Mouse (Mus musculus) CH12.LX (cell line): ENCODE measurements around the gene Sorcs3. TPM values are rescaled to one million over a fixed set of nuclear protein-coding genes. Genes with fewer than 3 reads are reported as not detected.

Experiments used
- DNase-seq: peaks from one replicate; pipeline ENCODE4 v3.0.0-alpha.2; 2013; ENCODE audit errors: extremely low read depth
- H3K27ac ChIP-seq: 2 replicates; pipeline ENCODE4 v1.5.1; 2012; ENCODE audit warnings: low read depth, mild to moderate bottlenecking, control low read depth, moderate library complexity; ENCODE audit not compliant: insufficient read depth
- H3K27me3 ChIP-seq: replicated peaks from 2 replicates; pipeline ENCODE3; 2012; ENCODE audit warnings: inconsistent platforms
- H3K36me3 ChIP-seq, 2 experiments: replicated peaks in 1 of 2; 2 replicates each; pipeline versions ENCODE3 to v1.6.1; 2012; ENCODE audit warnings: inconsistent platforms in 1 of 2, low read length in 1 of 2, mild to moderate bottlenecking in 1 of 2, mixed read lengths in 1 of 2, moderate library complexity in 1 of 2; ENCODE audit not compliant: control insufficient read depth in 1 of 2, insufficient read depth in 1 of 2
- H3K4me1 ChIP-seq, 2 experiments: 2 replicates each; pipeline ENCODE4 v1.6.1; 2012; ENCODE audit warnings: inconsistent platforms in 1 of 2, moderate library complexity in 1 of 2; ENCODE audit not compliant: insufficient read depth in 2 of 2, control insufficient read depth in 1 of 2
- H3K4me2 ChIP-seq: 2 replicates; pipeline ENCODE4 v1.6.1; 2012; ENCODE audit warnings: low read depth, mild to moderate bottlenecking, control low read depth; ENCODE audit not compliant: poor library complexity, insufficient read depth, severe bottlenecking
- H3K4me3 ChIP-seq, 3 experiments: fragments of 150-350 bp in 1 of 3; sonication (generic) in 1 of 3; replicated peaks in 1 of 3; 2 replicates each; pipeline versions ENCODE3 to v1.5.1; 2011 to 2012; ENCODE audit warnings: low read depth in 2 of 3, low read length in 2 of 3, mild to moderate bottlenecking in 2 of 3, moderate library complexity in 2 of 3, control low read depth in 1 of 3, improper control_type of control experiment in 1 of 3, inconsistent platforms in 1 of 3, mixed read lengths in 1 of 3; ENCODE audit not compliant: poor library complexity in 1 of 3
- H3K79me2 ChIP-seq: replicated peaks from 2 replicates; pipeline ENCODE4 v1.6.1; 2012; ENCODE audit warnings: mild to moderate bottlenecking, moderate library complexity; ENCODE audit not compliant: control insufficient read depth, poor library complexity, insufficient read depth, severe bottlenecking; ENCODE audit errors: extremely low read depth
- H3K9ac ChIP-seq: 2 replicates; pipeline ENCODE4 v1.6.1; 2012; ENCODE audit warnings: low read depth, mild to moderate bottlenecking, control low read depth, moderate library complexity; ENCODE audit not compliant: insufficient read depth
- H3K9me3 ChIP-seq: replicated peaks from 2 replicates; pipeline ENCODE3; 2012; ENCODE audit warnings: low read length, inconsistent platforms, mixed read lengths
- BHLHE40 ChIP-seq: IDR thresholded peaks from 2 replicates; pipeline ENCODE4 v1.6.1; 2011; ENCODE audit warnings: mild to moderate bottlenecking, low read depth, low read length, improper control_type of control experiment
- CHD1 ChIP-seq: IDR thresholded peaks from 2 replicates; pipeline ENCODE4 v1.6.1; 2012; ENCODE audit warnings: low read depth, low read length, improper control_type of control experiment, inconsistent platforms
- CHD2 ChIP-seq: IDR thresholded peaks from 2 replicates; pipeline ENCODE4 v1.6.1; 2011; ENCODE audit warnings: low read length, improper control_type of control experiment
- EP300 ChIP-seq: IDR thresholded peaks from 2 replicates; pipeline ENCODE4 v1.6.1; 2011; ENCODE audit warnings: low read length, improper control_type of control experiment
- ETS1 ChIP-seq: conservative IDR thresholded peaks from 2 replicates; pipeline ENCODE4 v1.6.1; 2012; ENCODE audit warnings: low read depth, mild to moderate bottlenecking, inconsistent platforms, low read length, improper control_type of control experiment, moderate library complexity
- HCFC1 ChIP-seq: IDR thresholded peaks from 2 replicates; pipeline ENCODE4 v1.6.1; 2012; ENCODE audit warnings: low read depth, mild to moderate bottlenecking, inconsistent platforms, low read length, improper control_type of control experiment
- JUN ChIP-seq: IDR thresholded peaks from 2 replicates; pipeline ENCODE4 v1.6.1; 2011; ENCODE audit warnings: low read depth, mild to moderate bottlenecking, low read length, improper control_type of control experiment, moderate library complexity; ENCODE audit not compliant: insufficient read depth
- JUND ChIP-seq: conservative IDR thresholded peaks from 2 replicates; pipeline ENCODE4 v1.6.1; 2011; ENCODE audit warnings: low read depth, low read length, improper control_type of control experiment
- KAT2A ChIP-seq: IDR thresholded peaks from 2 replicates; pipeline ENCODE4 v1.6.1; 2012; ENCODE audit warnings: low read length, improper control_type of control experiment, inconsistent platforms; ENCODE audit not compliant: insufficient replicate concordance
- MAFK ChIP-seq: IDR thresholded peaks from 2 replicates; pipeline ENCODE4 v1.6.1; 2011; ENCODE audit warnings: low read length, improper control_type of control experiment; ENCODE audit not compliant: insufficient replicate concordance
- MAX ChIP-seq: IDR thresholded peaks from 2 replicates; pipeline ENCODE4 v1.6.1; 2011; ENCODE audit warnings: low read length, improper control_type of control experiment
- MEF2A ChIP-seq: IDR thresholded peaks from 2 replicates; pipeline ENCODE4 v1.6.1; 2014; ENCODE audit warnings: low read depth, mild to moderate bottlenecking, inconsistent platforms, low read length, improper control_type of control experiment, borderline replicate concordance
- MYC ChIP-seq: IDR thresholded peaks from 2 replicates; pipeline ENCODE4 v1.6.1; 2011; ENCODE audit warnings: low read depth, mild to moderate bottlenecking, improper control_type of control experiment, low read length
- NRF1 ChIP-seq: IDR thresholded peaks from 2 replicates; pipeline ENCODE4 v1.6.1; 2014; ENCODE audit warnings: low read depth, mild to moderate bottlenecking, inconsistent platforms, low read length, improper control_type of control experiment, moderate library complexity
- PAX5 ChIP-seq: IDR thresholded peaks from 2 replicates; pipeline ENCODE4 v1.6.1; 2012; ENCODE audit warnings: low read length, inconsistent platforms, mixed read lengths
- POLR2A ChIP-seq: IDR thresholded peaks from 2 replicates; pipeline ENCODE4 v1.6.1; 2011; ENCODE audit warnings: low read depth, mild to moderate bottlenecking, improper control_type of control experiment, low read length
- RAD21 ChIP-seq: IDR thresholded peaks from 2 replicates; pipeline ENCODE4 v1.6.1; 2011; ENCODE audit warnings: low read depth, mild to moderate bottlenecking, low read length, improper control_type of control experiment, moderate library complexity
- RCOR1 ChIP-seq: conservative IDR thresholded peaks from 2 replicates; pipeline ENCODE4 v1.6.1; 2012; ENCODE audit warnings: low read depth, mild to moderate bottlenecking, inconsistent platforms, low read length, improper control_type of control experiment
- SIN3A ChIP-seq: IDR thresholded peaks from 2 replicates; pipeline ENCODE4 v1.6.1; 2012; ENCODE audit warnings: low read length, improper control_type of control experiment, inconsistent platforms
- SMC3 ChIP-seq: IDR thresholded peaks from 2 replicates; pipeline ENCODE4 v1.6.1; 2011; ENCODE audit warnings: low read depth, low read length, improper control_type of control experiment
- TCF12 ChIP-seq: IDR thresholded peaks from 2 replicates; pipeline ENCODE4 v1.6.1; 2014; ENCODE audit warnings: low read depth, mild to moderate bottlenecking, inconsistent platforms, low read length, improper control_type of control experiment
- UBTF ChIP-seq: IDR thresholded peaks from 2 replicates; pipeline ENCODE4 v1.6.1; 2012; ENCODE audit warnings: low read depth, mild to moderate bottlenecking, inconsistent platforms, low read length, improper control_type of control experiment, moderate library complexity
- USF1 ChIP-seq: IDR thresholded peaks from 2 replicates; pipeline ENCODE4 v1.6.1; 2014; ENCODE audit warnings: low read depth, mild to moderate bottlenecking, inconsistent platforms, low read length, improper control_type of control experiment
- USF2 ChIP-seq: conservative IDR thresholded peaks from 2 replicates; pipeline ENCODE4 v1.6.1; 2011; ENCODE audit warnings: low read depth, low read length, improper control_type of control experiment
- ZC3H11A ChIP-seq: IDR thresholded peaks from 2 replicates; pipeline ENCODE4 v1.6.1; 2012; ENCODE audit warnings: low read depth, mild to moderate bottlenecking, inconsistent platforms, low read length, improper control_type of control experiment
- ZKSCAN1 ChIP-seq: IDR thresholded peaks from 2 replicates; pipeline ENCODE4 v1.6.1; 2012; ENCODE audit warnings: low read depth, inconsistent platforms, low read length, improper control_type of control experiment, borderline replicate concordance
- ZMIZ1 ChIP-seq: IDR thresholded peaks from 2 replicates; pipeline ENCODE4 v1.6.1; 2012; ENCODE audit warnings: low read depth, mild to moderate bottlenecking, inconsistent platforms, low read length, improper control_type of control experiment
- dilution Hi-C: fragments of 300-500 bp; cut with MboI; formaldehyde crosslinking; loops from 2 replicates; pipeline ENCODE4 v1.14.3; 2020; ENCODE audit warnings: low sequenced_read_pairs; ENCODE audit not compliant: extremely low pct_unique_long_range_greater_than_20kb, extremely low pct_ligation_motif_present
- in situ Hi-C: fragments of 300-500 bp; cut with MboI; formaldehyde crosslinking; loops from 3 replicates; pipeline ENCODE4 v1.14.3; 2019; ENCODE audit warnings: low sequenced_read_pairs, low pct_ligation_motif_present, low pct_unique_long_range_greater_than_20kb, mixed read lengths
- polyA plus RNA-seq: library from polyadenylated mRNA; unstranded; fragments of >175 nt; gene quantifications from 2 replicates; pipeline ENCODE4 v1.2.1, GENCODE M21; 2012; ENCODE audit warnings: low read depth; ENCODE audit not compliant: insufficient read length
- total RNA-seq, 2 experiments: library from RNA; depleted of rRNA; stranded (reverse); fragments of 300-350 nt in 1 of 2; fragments of >200 nt in 1 of 2; gene quantifications; 2 replicates each; pipeline ENCODE4 v1.2.3; 2012 to 2014

Gene Sorcs3
- not detected in 2 replicates for total RNA-seq (2012; rRNA removed)
- total RNA-seq (2014; rRNA removed), result not detected in 2 replicates
- polyA plus RNA-seq, result not detected in 2 replicates

DNA sequence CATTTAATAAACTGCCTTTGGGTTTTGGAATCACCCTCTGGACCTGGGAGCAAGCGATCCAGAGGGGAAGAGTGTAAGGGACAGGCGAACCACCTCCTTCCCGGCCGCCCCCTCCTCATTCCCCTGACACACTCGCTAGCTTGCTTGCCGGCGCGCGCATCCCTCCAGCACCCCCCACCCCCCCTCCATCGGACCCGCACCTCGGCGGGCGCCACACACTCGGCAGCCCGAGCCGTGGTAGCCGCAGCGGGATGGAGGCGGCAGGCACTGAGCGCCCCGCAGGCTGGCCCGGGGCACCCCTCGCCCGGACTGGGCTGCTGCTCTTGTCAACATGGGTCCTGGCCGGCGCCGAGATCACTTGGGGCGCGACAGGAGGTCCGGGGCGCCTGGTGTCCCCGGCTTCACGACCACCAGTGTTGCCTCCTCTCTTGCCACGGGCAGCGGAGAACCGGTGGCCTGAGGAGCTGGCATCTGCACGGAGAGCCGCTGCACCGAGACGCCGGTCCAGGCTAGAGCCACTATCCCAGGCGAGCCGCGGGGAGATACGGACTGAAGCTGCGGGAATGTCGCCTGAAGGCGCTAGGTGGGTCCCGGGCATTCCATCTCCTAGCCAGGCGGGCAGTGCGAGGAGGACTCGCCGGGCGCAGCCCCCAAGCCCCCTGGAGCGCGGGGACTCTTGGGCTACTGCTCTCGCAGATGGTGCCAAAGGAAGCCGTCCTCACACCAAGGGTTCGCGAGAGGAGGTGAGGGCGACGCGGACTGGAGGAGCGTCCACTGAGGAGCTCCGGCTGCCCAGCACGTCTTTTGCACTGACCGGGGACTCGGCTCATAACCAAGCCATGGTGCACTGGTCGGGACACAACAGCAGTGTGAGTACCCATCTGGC is at the start of gene Sorcs3:
TSS of gene Sorcs3 (plus strand) at position 97 of the 886 bp plus-strand sequence.
- no peak within 1 kb of the TSS for H3K9ac ChIP-seq
- dilution Hi-C loops, result no loop called here
- in situ Hi-C loops, result no loop called here
- no peak within 1 kb of the TSS for H3K4me2 ChIP-seq
- no peak within 1 kb of the TSS for H3K4me3 ChIP-seq
- no peaks in the 10 kb centered on the region for H3K4me1 ChIP-seq
- H3K79me2 ChIP-seq, result no peaks in the 10 kb centered on the region
- H3K36me3 ChIP-seq, result no peaks in the 10 kb centered on the region
- no peak within 1 kb of the TSS for H3K27ac ChIP-seq
- H3K27me3 ChIP-seq, result no peaks in the 10 kb centered on the region
- TF ChIP-seq MAFK, result no peak
- no peak for TF ChIP-seq SIN3A
- no peak for TF ChIP-seq JUND
- TF ChIP-seq RCOR1, result no peak
- TF ChIP-seq POLR2A, result no peak
- TF ChIP-seq TCF12, result no peak
- TF ChIP-seq NRF1, result no peak
- TF ChIP-seq ZC3H11A, result no peak
- no peak for TF ChIP-seq ETS1
- no peak for TF ChIP-seq RAD21
- TF ChIP-seq ZMIZ1, result no peak
- no peak for TF ChIP-seq KAT2A
- TF ChIP-seq PAX5, result no peak
- no peak for TF ChIP-seq UBTF
- no peak for TF ChIP-seq ZKSCAN1
- TF ChIP-seq, all 38 proteins: peak for 0
- no peak for DNase-seq
- peaks cover 87% of the 10 kb centered on the region for H3K9me3 ChIP-seq

DNA sequence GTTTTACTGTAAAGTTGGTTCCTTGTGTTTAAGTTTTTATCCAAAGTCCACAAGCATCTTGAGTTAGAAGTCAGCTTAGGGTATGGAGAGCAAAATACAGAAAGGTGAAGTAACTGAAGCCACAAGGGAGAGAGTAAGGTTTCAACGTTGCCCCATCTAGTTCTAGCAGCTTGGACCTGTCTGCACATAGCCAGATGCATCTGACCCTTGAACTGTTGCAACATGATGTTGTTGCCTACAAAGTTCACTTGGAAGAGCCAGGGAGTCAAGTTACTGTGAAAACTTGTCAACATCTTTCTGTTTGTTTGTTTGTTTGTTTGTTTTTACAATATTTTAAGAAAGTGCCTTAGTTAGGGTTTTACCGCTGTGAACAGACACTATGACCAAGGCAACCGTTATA is 40.5 kb upstream of the Sorcs3 start:
- no peaks in the 10 kb centered on the region for H3K79me2 ChIP-seq
- TF ChIP-seq CHD2 (no peak), MEF2A (no peak), KAT2A (no peak), EP300 (no peak), ZC3H11A (no peak), ZMIZ1 (no peak), UBTF (no peak), ZKSCAN1 (no peak), MAX (no peak), CHD1 (no peak), RCOR1 (no peak), MYC (no peak), HCFC1 (no peak), USF1 (no peak), USF2 (no peak), POLR2A (no peak), SMC3 (no peak), BHLHE40 (no peak), JUN (no peak)
- TF ChIP-seq, all 38 proteins: peak for 0
- Histone ChIP-seq H3K4me2 (no peak overlapping the region), H3K9me3 (peaks cover 54% of the 10 kb centered on the region), H3K27ac (no peak overlapping the region), H3K4me3 (no peak overlapping the region), H3K4me1 (no peaks in the 10 kb centered on the region), H3K36me3 (no peaks in the 10 kb centered on the region), H3K9ac (no peak overlapping the region), H3K27me3 (no peaks in the 10 kb centered on the region)
- in situ Hi-C loops (no loop called here), dilution Hi-C loops (no loop called here)
- no peak for DNase-seq
